Mouse (Mus musculus) spleen, adult 18-20 months (tissue): ENCODE data around the gene 4930447C04Rik.

Source experiments
- DNase-seq, 2 experiments: peaks; one replicate each; pipeline ENCODE4 v3.0.0; 2022; ENCODE audit warnings: mixed read lengths in 2 of 2

Gene 4930447C04Rik

GRCm38 (mm10) chr12:72835518-72836015, 105.0 kb downstream of the 4930447C04Rik start:
- DNase-seq, result no peak

- no peak for DNase-seq
Observed at GRCm38 (mm10) chr12:72834773-72835517, 105.6 kb downstream of the 4930447C04Rik start.

- no peak for DNase-seq
Observed at GRCm38 (mm10) chr12:72831711-72832432, 108.7 kb downstream of the 4930447C04Rik start.
